In the genomic region with DNA sequence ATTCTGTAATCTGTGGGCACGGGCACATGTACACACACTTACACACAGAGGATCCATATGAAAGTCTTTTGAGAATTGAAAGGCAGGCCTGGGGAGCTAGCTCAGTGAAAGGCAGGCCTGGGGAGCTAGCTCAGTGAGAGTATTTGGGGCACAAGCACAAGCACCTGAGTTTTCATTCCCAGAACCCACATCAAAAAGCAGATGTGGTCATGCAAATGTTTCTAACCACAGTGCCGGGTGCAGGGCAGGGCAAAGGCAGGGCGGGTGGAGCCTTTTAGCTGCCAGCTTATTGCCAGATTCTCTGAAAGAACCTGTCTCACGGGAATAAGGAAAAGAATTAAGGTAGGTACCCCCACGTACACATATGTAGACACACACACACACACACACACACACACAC, we compare ENCODE assay signal across 16 mouse cellular contexts. TPM values are rescaled to one million over a fixed set of nuclear protein-coding genes. Genes with fewer than 3 reads are reported as not detected.
DNase-seq lines count a peak whose midpoint lies in the region; ATAC-seq and TF ChIP-seq lines count a peak whose summit lies in the region.
"Had no signal": no experiment of that assay in that cellular context is flagged by ENCODE, and none has a peak within 500 bp of the region (broad histone marks: within the 10 kb centered on the region; RNA-seq: fewer than 3 reads in every experiment).

No protein-coding gene starts in this region.

- no peak for TF ChIP-seq CTCF in CH12.LX (conservative IDR thresholded peaks at IDR 0.05 in 1 of 2, IDR thresholded peaks at IDR 0.05 in 1 of 2; ENCODE audit: low read depth in 2 of 2, low read length in 2 of 2)
- no peak for TF ChIP-seq CTCF in stomach, postnatal 0 days (IDR thresholded peaks at IDR 0.05; ENCODE audit: low read depth)

- H3K4me2 ChIP-seq in CH12.LX (ENCODE audit: insufficient read depth, low read depth, poor library complexity, severe bottlenecking), result no peak overlapping the region
- no peak overlapping the region for H3K4me2 ChIP-seq in stomach, postnatal 0 days (replicated peaks; ENCODE audit: low read depth)
- H3K4me2 ChIP-seq: lung, embryonic 15.5 days; midbrain, embryonic 11.5 days; neural tube, embryonic 12.5 days had no signal

- H3K4me1 ChIP-seq in CH12.LX (ENCODE audit: control insufficient read depth in 1 of 2, insufficient read depth in 2 of 2), result peaks cover 16 to 63% of the 10 kb centered on the region in 2 experiments
- H3K4me1 ChIP-seq in stomach, postnatal 0 days (replicated peaks; ENCODE audit: control insufficient read depth, insufficient read depth), result no peaks in the 10 kb centered on the region
- H3K4me1 ChIP-seq: hindbrain, embryonic 10.5 days; neural tube, embryonic 12.5 days had no signal

- H3K9ac ChIP-seq in CH12.LX (ENCODE audit: insufficient read depth, low read depth), result no peak overlapping the region
- no peak overlapping the region for H3K9ac ChIP-seq in stomach, postnatal 0 days (ENCODE audit: low read length)
- H3K9ac ChIP-seq: lung, embryonic 15.5 days; neural tube, embryonic 12.5 days had no signal

- no peak overlapping the region for H3K27ac ChIP-seq in CH12.LX (ENCODE audit: insufficient read depth, low read depth)
- no peak overlapping the region for H3K27ac ChIP-seq in stomach, postnatal 0 days (replicated peaks)
- H3K27ac ChIP-seq: embryonic facial prominence, embryonic 10.5 days; hindbrain, embryonic 10.5 days; lung, embryonic 15.5 days; neural tube, embryonic 12.5 days had no signal

- peak; percentile 75 for ATAC-seq in megakaryocyte progenitor cell, adult 5-6 weeks (replicated peaks; ENCODE audit: poor library complexity)
- ATAC-seq in stomach, postnatal 0 days (ENCODE audit: low FRiP score, low TSS enrichment), result no peak

- no peaks in the 10 kb centered on the region for H3K27me3 ChIP-seq in CH12.LX (replicated peaks)
- H3K27me3 ChIP-seq in stomach, postnatal 0 days (ENCODE audit: control insufficient read depth, insufficient read depth, low read length), result no peaks in the 10 kb centered on the region
- H3K27me3 ChIP-seq: lung, embryonic 15.5 days; neural tube, embryonic 12.5 days had no signal

- dilution Hi-C loops in CH12.LX (cut with MboI; ENCODE audit: extremely low pct_ligation_motif_present, extremely low pct_unique_long_range_greater_than_20kb, low sequenced_read_pairs), result no loop called here

- no peaks in the 10 kb centered on the region for H3K9me3 ChIP-seq in CH12.LX (replicated peaks; ENCODE audit: low read length)
- H3K9me3 ChIP-seq in stomach, postnatal 0 days (ENCODE audit: control insufficient read depth, low read length), result no peaks in the 10 kb centered on the region
- H3K9me3 ChIP-seq: embryonic facial prominence, embryonic 10.5 days; G1E; hindbrain, embryonic 10.5 days; lung, embryonic 15.5 days; neural tube, embryonic 12.5 days had no signal

- peaks cover 0 to 8% of the 10 kb centered on the region in 2 experiments for H3K36me3 ChIP-seq in CH12.LX (replicated peaks in 1 of 2; ENCODE audit: control insufficient read depth in 1 of 2, insufficient read depth in 1 of 2, low read length in 1 of 2)
- H3K36me3 ChIP-seq in stomach, postnatal 0 days (ENCODE audit: control insufficient read depth, insufficient read depth, low read length), result no peaks in the 10 kb centered on the region

- no peak for TF ChIP-seq POLR2A in CH12.LX (IDR thresholded peaks at IDR 0.05; ENCODE audit: low read depth, low read length)

- peak; percentile 73 to 80 for DNase-seq in B cell, adult 2 months
- DNase-seq in CH12.LX (ENCODE audit: extremely low read depth), result peak; percentile 81
- peak; percentile 32 for DNase-seq in stomach, postnatal 0 days (ENCODE audit: low spot score)
- DNase-seq in kidney, postnatal 25 days, result no peak
- no peak for DNase-seq in layer of hippocampus, adult 18-20 months (ENCODE audit: low spot score in 2 of 2)
- DNase-seq in lung, postnatal 10 days, result no peak
- no peak for DNase-seq in kidney, postnatal 14 days
- DNase-seq: cerebellum, adult 9-11 months; kidney, adult 18-20 months had no signal

- peak; percentile 87 for TF ChIP-seq EP300 in CH12.LX (IDR thresholded peaks at IDR 0.05; ENCODE audit: low read length)
- no peak for TF ChIP-seq EP300 in stomach, postnatal 0 days (optimal IDR thresholded peaks at IDR 0.05)

- H3K4me3 ChIP-seq in CH12.LX (replicated peaks in 1 of 3; ENCODE audit: low read depth in 2 of 3, low read length in 2 of 3, poor library complexity in 1 of 3), result no peak overlapping the region
- no peak overlapping the region for H3K4me3 ChIP-seq in stomach, postnatal 0 days (ENCODE audit: low read depth, low read length)
- H3K4me3 ChIP-seq: embryonic facial prominence, embryonic 10.5 days; hindbrain, embryonic 10.5 days; lung, embryonic 15.5 days; neural tube, embryonic 12.5 days had no signal

- no peaks in the 10 kb centered on the region for H3K79me2 ChIP-seq in CH12.LX (replicated peaks; ENCODE audit: control insufficient read depth, extremely low read depth, insufficient read depth, poor library complexity, severe bottlenecking)

- 46% methylated on average over 5 of the region's 5 CpGs for WGBS in stomach, postnatal 0 days

- no peak for TF ChIP-seq RAD21 in CH12.LX (IDR thresholded peaks at IDR 0.05; ENCODE audit: low read depth, low read length)

- in situ Hi-C loops in CH12.LX (cut with MboI; ENCODE audit: low pct_ligation_motif_present, low pct_unique_long_range_greater_than_20kb, low sequenced_read_pairs), result no loop called here

TF ChIP-seq in CH12.LX, 34 proteins besides CTCF, POLR2A, EP300 and RAD21 (continues in another document):
- TF ChIP-seq HCFC1 (IDR thresholded peaks at IDR 0.05; ENCODE audit: low read depth, low read length) (no peak), JUND (conservative IDR thresholded peaks at IDR 0.05; ENCODE audit: low read depth, low read length) (0 out of 2 replicates have a peak, but pooled peaks have one; percentile 36), SMC3 (IDR thresholded peaks at IDR 0.05; ENCODE audit: low read depth, low read length) (no peak), RCOR1 (conservative IDR thresholded peaks at IDR 0.05; ENCODE audit: low read depth, low read length) (peak; percentile 95), TBP (conservative IDR thresholded peaks at IDR 0.05; ENCODE audit: low read depth, low read length) (no peak), PAX5 (IDR thresholded peaks at IDR 0.05; ENCODE audit: low read length) (no peak), TCF12 (IDR thresholded peaks at IDR 0.05; ENCODE audit: low read depth, low read length) (peak; percentile 93), NELFE (IDR thresholded peaks at IDR 0.05; ENCODE audit: low read depth, low read length) (no peak), ZC3H11A (IDR thresholded peaks at IDR 0.05; ENCODE audit: low read depth, low read length) (no peak), KAT2A (IDR thresholded peaks at IDR 0.05; ENCODE audit: insufficient replicate concordance, low read length) (no peak), CHD1 (IDR thresholded peaks at IDR 0.05; ENCODE audit: low read depth, low read length) (no peak), NRF1 (IDR thresholded peaks at IDR 0.05; ENCODE audit: low read depth, low read length) (no peak), MYC (IDR thresholded peaks at IDR 0.05; ENCODE audit: low read depth, low read length) (no peak), BHLHE40 (IDR thresholded peaks at IDR 0.05; ENCODE audit: low read depth, low read length) (peak; percentile 99), USF1 (IDR thresholded peaks at IDR 0.05; ENCODE audit: low read depth, low read length) (no peak), ZKSCAN1 (IDR thresholded peaks at IDR 0.05; ENCODE audit: borderline replicate concordance, low read depth, low read length) (no peak), MAX (IDR thresholded peaks at IDR 0.05; ENCODE audit: low read length) (no peak; the same call in 1 of the 2 replicates), MAFK (IDR thresholded peaks at IDR 0.05; ENCODE audit: insufficient replicate concordance, low read length) (peak; percentile 90), POLR2AphosphoS2 (IDR thresholded peaks at IDR 0.05; ENCODE audit: low read depth, low read length) (no peak), ELF1 (IDR thresholded peaks at IDR 0.05; ENCODE audit: low read depth, low read length) (no peak), SIN3A (IDR thresholded peaks at IDR 0.05; ENCODE audit: low read length) (no peak), ZMIZ1 (IDR thresholded peaks at IDR 0.05; ENCODE audit: low read depth, low read length) (no peak), MAZ (IDR thresholded peaks at IDR 0.05; ENCODE audit: low read depth, low read length) (no peak), CHD2 (IDR thresholded peaks at IDR 0.05; ENCODE audit: low read length) (peak; percentile 34; the same call in 1 of the 2 replicates), MEF2A (IDR thresholded peaks at IDR 0.05; ENCODE audit: borderline replicate concordance, low read depth, low read length) (peak; percentile 70; the same call in 1 of the 2 replicates), MXI1 (IDR thresholded peaks at IDR 0.05; ENCODE audit: low read depth, low read length) (no peak), ZNF384 (IDR thresholded peaks at IDR 0.05; ENCODE audit: low read depth, low read length) (no peak), GABPA (IDR thresholded peaks at IDR 0.05; ENCODE audit: insufficient replicate concordance, low read depth, low read length) (no peak), JUN (IDR thresholded peaks at IDR 0.05; ENCODE audit: insufficient read depth, low read depth, low read length) (no peak), IRF4 (IDR thresholded peaks at IDR 0.05; ENCODE audit: low read depth, low read length) (peak; percentile 93), USF2 (conservative IDR thresholded peaks at IDR 0.05; ENCODE audit: low read depth, low read length) (no peak), E2F4 (IDR thresholded peaks at IDR 0.05; ENCODE audit: insufficient replicate concordance, low read depth, low read length) (no peak)

RNA-seq across cellular contexts. Expression of a gene that starts 28.9 kb away (rescaled TPM):
- 0.55 and 0.64 TPM in 2 replicates for total RNA-seq in CH12.LX (2012; rRNA removed)
- 0.31 and 0.51 TPM in 2 replicates for total RNA-seq in CH12.LX (2014; rRNA removed)
- 0.52 and 0.74 TPM in 2 replicates for polyA plus RNA-seq in CH12.LX (2012; ENCODE audit: insufficient read length, low read depth)
- 0.79 and 1.4 TPM in 2 replicates for total RNA-seq in megakaryocyte progenitor cell, adult 5-6 weeks (2015)
- 1.4 and 2.6 TPM in 2 replicates for total RNA-seq in megakaryocyte progenitor cell, adult 5-6 weeks (2017)
- 3.8 and 4.3 TPM in 2 replicates for polyA plus RNA-seq in stomach, postnatal 0 days (2015; fragmentation: Nextera tagmentation; extraction: Ambion mirVana)
- total RNA-seq in layer of hippocampus, adult 18-20 months (2021), result 100 to 1,000 TPM; 192 to 198 TPM

RNA-seq across cellular contexts. Expression of a gene that starts 29.5 kb away (rescaled TPM):
- total RNA-seq in CH12.LX (2012; rRNA removed) (7.8 and 9.6 TPM in 2 replicates), CH12.LX (2014; rRNA removed) (12.5 and 14.0 TPM in 2 replicates)
- polyA plus RNA-seq in CH12.LX (2012; ENCODE audit: insufficient read length, low read depth), result 12.5 and 13.5 TPM in 2 replicates
- 14.9 and 17.7 TPM in 2 replicates for total RNA-seq in megakaryocyte progenitor cell, adult 5-6 weeks (2015)
- 16.8 and 18.0 TPM in 2 replicates for total RNA-seq in megakaryocyte progenitor cell, adult 5-6 weeks (2017)
- polyA plus RNA-seq in stomach, postnatal 0 days (2015; fragmentation: Nextera tagmentation; extraction: Ambion mirVana), result 12.4 and 13.1 TPM in 2 replicates
- total RNA-seq in layer of hippocampus, adult 18-20 months (2021), result 10 to 100 TPM; 45.8 to 48.9 TPM

Comparison
In these comparisons a context has a peak if more than half of its experiments do, and no peak if none do; other contexts are left out.
1. DNase-seq: peak in B cell, adult 2 months (2 of 2), CH12.LX (single experiment) and stomach, postnatal 0 days (single experiment); none in kidney, postnatal 25 days (0 of 2), layer of hippocampus, adult 18-20 months (0 of 2), lung, postnatal 10 days (single experiment) and kidney, postnatal 14 days (single experiment).
2. RNA of a gene that starts 28.9 kb away (total RNA-seq): 192 to 198 TPM in layer of hippocampus, adult 18-20 months; 0.79 to 2.6 TPM in megakaryocyte progenitor cell, adult 5-6 weeks and 0.31 to 0.64 TPM in CH12.LX; every median in the first group is over 10 times any median in the second.